Mouse (Mus musculus): ENCODE data around the gene Rbfox1.

- TF ChIP-seq CTCF (IDR thresholded peaks at IDR 0.05; ENCODE audit: borderline replicate concordance, control insufficient read depth, extremely low read depth, insufficient read depth, low read length, poor library complexity) (no peak), POLR2A (IDR thresholded peaks at IDR 0.05; ENCODE audit: control insufficient read depth, extremely low read depth, insufficient read depth, low read length, poor library complexity) (no peak)
These were observed 515 bp downstream of the Rbfox1 start for GRCm38 (mm10) chr16:5885690-5886050.

Measured in thymus, adult 2 months (tissue).